Mouse (Mus musculus) kidney, adult 2 months (tissue): ENCODE measurements around the gene Tmtc2. TPM values are rescaled to one million over a fixed set of nuclear protein-coding genes. Genes with fewer than 3 reads are reported as not detected.

ENCODE experiments used
- DNase-seq: peaks from one replicate; pipeline ENCODE4 v3.0.0; 2021
- H3K27ac ChIP-seq: fragments of 200-500 bp; 2 replicates; pipeline ENCODE4 v1.5.1; 2012; ENCODE audit warnings: low read depth, low read length, control low read depth, inconsistent platforms; ENCODE audit not compliant: insufficient read depth
- H3K27me3 ChIP-seq: fragments of 200-500 bp; replicated peaks from 2 replicates; pipeline ENCODE4 v1.6.1; 2012; ENCODE audit warnings: mild to moderate bottlenecking, moderate library complexity, low read length, inconsistent platforms; ENCODE audit not compliant: control insufficient read depth, insufficient read depth
- H3K36me3 ChIP-seq: fragments of 200-500 bp; 2 replicates; pipeline ENCODE4 v1.6.1; 2012; ENCODE audit warnings: mild to moderate bottlenecking, moderate library complexity, low read length, inconsistent platforms; ENCODE audit not compliant: control insufficient read depth, insufficient read depth
- H3K4me1 ChIP-seq: fragments of 200-500 bp; 2 replicates; pipeline ENCODE4 v1.6.1; 2011; ENCODE audit warnings: low read length; ENCODE audit not compliant: control insufficient read depth, insufficient read depth
- H3K4me3 ChIP-seq: fragments of 200-500 bp; 2 replicates; pipeline ENCODE4 v1.5.1; 2011; ENCODE audit warnings: mild to moderate bottlenecking, low read depth, low read length, control low read depth; ENCODE audit not compliant: insufficient read depth
- CTCF ChIP-seq: fragments of 200-500 bp; conservative IDR thresholded peaks from 2 replicates; pipeline ENCODE4 v1.5.1; 2011; ENCODE audit warnings: low read depth, mild to moderate bottlenecking, control low read depth, low read length, moderate library complexity, mixed read lengths; ENCODE audit not compliant: insufficient read depth, insufficient read length
- POLR2A ChIP-seq: fragments of 200-500 bp; IDR thresholded peaks from one replicate; pipeline ENCODE4 v1.6.1; 2011; ENCODE audit warnings: low read depth, low read length, control low read depth
- WGBS: fragments of 180-500 bp; shearing (Covaris S2); methylation state at CpG from one replicate; pipeline ENCODE4 v1.1.7; 2018; 5-methylcytosine and 5-hydroxymethylcytosine counted together
- polyA plus RNA-seq: library from polyadenylated mRNA; depleted of rRNA; stranded (reverse); fragments of >200 nt; gene quantifications from 2 replicates; pipeline ENCODE4 v1.2.3, GENCODE M21; 2012

The Tmtc2 gene
- polyA plus RNA-seq, 1 experiment, result 1.1 TPM

DNA sequence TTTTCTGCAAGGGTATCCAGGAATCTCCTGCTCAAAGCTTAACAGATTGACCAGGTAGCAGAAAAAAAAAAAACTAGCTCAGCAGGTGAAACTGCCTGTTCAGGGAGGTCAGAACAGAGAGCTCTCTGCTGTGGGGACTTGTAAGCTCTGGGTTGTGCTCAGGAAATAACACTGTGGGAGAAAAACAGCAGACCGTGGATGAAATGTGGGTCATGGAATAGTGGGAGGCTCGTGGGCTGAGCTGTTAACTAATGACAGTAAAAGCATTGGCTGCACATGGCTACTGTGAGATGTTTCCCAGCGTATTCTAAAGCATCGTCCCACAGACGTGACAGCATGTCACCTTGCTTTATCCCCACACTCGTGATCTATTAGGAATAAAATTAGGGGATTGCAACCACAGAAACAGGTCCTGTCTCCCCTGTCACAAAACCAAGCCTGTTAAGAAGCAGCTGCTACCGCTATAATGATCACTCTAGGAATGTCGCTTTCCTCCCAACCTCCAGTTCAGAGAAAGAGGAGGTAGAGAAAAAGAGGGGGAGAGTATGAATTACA is 4.1 kb upstream of the Tmtc2 start:
- no peak for DNase-seq
- Histone ChIP-seq H3K4me1 (no peaks in the 10 kb centered on the region; the same call in 1 of the 2 replicates), H3K4me3 (no peak overlapping the region), H3K27ac (no peak overlapping the region), H3K36me3 (no peaks in the 10 kb centered on the region), H3K27me3 (no peaks in the 10 kb centered on the region)
- 23% methylated on average over 8 of the region's 8 CpGs for WGBS
- no peak for TF ChIP-seq POLR2A
- TF ChIP-seq CTCF, result no peak

DNA sequence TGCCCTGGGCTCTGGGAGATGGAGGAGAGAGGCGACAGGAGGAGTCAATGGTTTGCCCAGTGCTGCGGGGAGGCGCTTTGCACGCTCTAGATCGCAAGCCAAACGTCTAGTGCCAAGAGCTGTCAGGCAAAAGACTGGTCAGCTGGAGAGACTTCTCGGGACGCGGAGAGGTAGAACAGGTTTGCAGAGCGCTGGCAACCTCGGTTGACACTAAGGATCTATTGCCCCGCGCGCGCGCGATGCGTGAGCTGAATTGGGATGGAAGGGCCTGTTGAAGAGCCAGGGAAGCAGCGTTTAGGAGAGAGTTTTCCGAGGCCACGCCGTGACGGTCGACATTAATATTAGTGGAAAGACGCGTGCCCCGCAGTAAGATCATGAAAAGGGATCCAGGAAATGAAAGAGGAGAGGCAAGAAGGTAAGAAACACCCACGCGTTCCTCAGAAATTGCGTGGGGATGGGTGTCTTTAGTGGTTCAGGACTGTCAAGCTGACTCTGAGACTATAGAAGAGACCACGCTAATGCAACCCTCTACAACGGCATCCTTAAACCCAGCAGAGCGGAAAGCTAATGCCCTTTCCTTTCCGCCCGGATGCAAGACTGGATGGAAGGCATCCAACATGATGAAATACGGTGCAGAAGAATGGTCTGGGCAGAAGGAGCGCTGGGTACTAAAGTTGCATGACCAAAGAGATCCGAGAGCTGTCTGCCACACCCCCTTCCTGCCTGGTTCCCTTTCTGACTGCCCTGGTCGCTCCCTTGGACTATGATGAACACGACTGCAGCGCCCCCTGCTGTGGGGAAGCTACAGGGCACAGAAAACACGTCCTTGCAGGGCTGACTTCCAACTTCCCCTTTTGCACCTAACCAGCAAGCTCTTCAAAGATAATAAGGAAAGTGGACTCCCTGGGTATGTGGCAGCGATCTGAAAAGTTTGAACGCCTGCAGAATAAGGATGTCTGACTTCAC is 727 bp upstream of the Tmtc2 start:
- Histone ChIP-seq H3K27ac (no peak overlapping the region), H3K4me1 (no peaks in the 10 kb centered on the region; the same call in 1 of the 2 replicates), H3K27me3 (0 out of 2 replicates have a peak, but pooled peaks cover 2% of the 10 kb centered on the region), H3K4me3 (peak overlapping the region; percentile 89), H3K36me3 (no peaks in the 10 kb centered on the region)
- under 1% methylated on average over 44 of the region's 44 CpGs for WGBS
- DNase-seq, result peak; percentile 94
- TF ChIP-seq POLR2A (no peak), CTCF (peak; percentile 98)

DNA sequence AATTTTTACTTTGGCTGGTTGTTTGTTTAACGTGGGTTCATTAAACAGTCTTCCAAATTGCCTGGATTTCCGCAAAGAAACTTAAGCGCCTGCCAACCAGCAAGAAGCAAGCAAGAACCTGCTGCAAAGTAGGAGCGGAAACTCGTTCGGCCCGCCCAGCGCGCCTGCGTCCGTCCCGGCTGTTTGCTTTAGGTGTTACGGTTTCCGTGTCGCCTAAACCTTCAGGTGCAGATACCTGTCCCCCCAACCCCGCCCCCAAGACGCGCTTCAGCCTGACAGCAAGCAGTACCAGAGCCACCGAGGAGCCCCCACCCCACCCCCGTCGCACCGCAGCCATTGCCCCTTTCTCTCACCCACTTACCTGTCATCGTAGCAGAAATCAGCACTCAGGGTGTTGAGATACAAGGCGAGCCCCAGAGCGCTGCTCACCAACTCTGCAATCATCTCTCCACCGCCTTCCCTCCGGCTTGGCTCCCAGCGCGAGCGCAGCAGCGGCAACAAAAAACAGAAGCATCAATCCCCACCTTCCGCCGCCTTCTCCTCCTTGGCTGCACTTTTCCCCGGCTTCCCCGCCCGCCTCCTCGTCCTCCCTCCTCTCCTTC is 844 bp downstream of the Tmtc2 start:
- Histone ChIP-seq H3K4me3 (peak overlapping the region; percentile 89), H3K4me1 (no peaks in the 10 kb centered on the region; the same call in 1 of the 2 replicates), H3K27ac (0 out of 2 replicates have a peak overlapping the region, but pooled peaks have one; percentile 21), H3K36me3 (no peaks in the 10 kb centered on the region), H3K27me3 (0 out of 2 replicates have a peak, but pooled peaks cover 2% of the 10 kb centered on the region)
- peak; percentile 50 for DNase-seq
- 2% methylated on average over 36 of the region's 37 CpGs for WGBS
- TF ChIP-seq CTCF (no peak), POLR2A (no peak)

DNA sequence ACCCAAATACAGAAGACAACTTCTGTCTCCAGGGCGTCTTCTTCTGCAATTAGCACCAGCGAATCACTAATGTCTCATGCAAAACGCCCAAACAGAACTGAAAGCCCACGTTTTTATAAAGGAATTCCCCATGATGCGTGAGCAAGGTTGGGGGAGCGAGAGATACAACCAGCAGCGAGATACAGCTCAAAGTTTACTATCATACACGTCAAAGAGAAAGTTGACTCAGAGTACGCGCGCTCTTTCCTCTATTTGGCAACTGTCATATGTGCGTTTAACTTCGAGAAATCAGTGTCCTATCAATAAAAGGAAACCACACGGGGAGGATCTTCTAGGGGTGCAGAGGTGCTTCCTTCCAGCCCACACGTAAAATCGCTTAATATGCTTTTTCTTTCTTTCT is 1.4 kb downstream of the Tmtc2 start:
- no peak overlapping the region for H3K27ac ChIP-seq

DNA sequence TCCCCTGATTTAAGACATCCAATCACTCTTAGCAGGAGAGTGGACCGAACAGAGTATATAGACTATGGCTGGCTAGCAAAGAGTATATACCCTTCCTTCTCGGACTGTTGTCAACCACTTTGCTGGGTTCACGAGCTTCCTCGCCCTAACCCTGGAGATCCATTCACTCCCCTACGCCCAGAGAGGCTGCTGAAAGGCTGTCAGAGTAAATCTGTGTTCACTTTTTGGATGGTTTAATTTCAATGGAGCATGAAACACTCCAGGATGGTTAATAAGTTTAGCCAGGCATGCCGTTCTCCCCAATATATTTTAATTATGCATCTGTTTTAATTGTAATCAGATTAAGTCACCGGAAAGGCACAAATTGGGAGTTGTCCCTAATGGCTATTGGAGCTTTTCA is 1.9 kb downstream of the Tmtc2 start:
- TF ChIP-seq CTCF (no peak), POLR2A (no peak)
- Histone ChIP-seq H3K4me1 (no peaks in the 10 kb centered on the region), H3K27ac (no peak overlapping the region), H3K27me3 (0 out of 2 replicates have a peak, but pooled peaks cover 2% of the 10 kb centered on the region), H3K36me3 (no peaks in the 10 kb centered on the region), H3K4me3 (no peak overlapping the region)
- DNase-seq, result no peak
- 32% methylated on average over 7 of the region's 7 CpGs for whole genome bisulfite sequencing

More for the DNA sequence above, 1.4 kb downstream of the Tmtc2 start:
- Histone ChIP-seq H3K36me3 (no peaks in the 10 kb centered on the region), H3K4me3 (peak overlapping the region; percentile 47), H3K4me1 (no peaks in the 10 kb centered on the region), H3K27me3 (0 out of 2 replicates have a peak, but pooled peaks cover 2% of the 10 kb centered on the region)
- no peak for TF ChIP-seq POLR2A
- peak; percentile 7 for DNase-seq
- WGBS, result 3% methylated on average over 16 of the region's 16 CpGs

DNA sequence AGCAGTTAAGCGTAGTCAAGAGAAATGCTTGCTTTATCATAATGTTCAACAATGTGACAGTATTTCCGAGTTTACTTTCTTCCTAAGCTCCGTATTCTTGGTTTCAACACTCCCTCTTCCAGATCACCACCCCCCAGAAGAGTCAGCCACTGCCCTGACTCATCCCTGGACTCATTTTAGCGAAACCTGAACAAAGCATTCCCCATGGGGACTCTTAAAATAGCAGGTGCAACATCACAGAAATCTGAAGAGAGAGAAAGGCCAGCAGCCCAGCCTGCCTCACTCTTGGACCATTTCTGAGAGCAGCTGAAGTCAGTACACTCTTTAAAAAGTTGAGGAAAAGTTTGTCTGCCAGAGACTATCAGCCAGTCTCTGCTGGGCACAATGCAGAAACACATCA is 2.4 kb downstream of the Tmtc2 start:
- whole genome bisulfite sequencing, result 57% methylated on average over 4 of the region's 4 CpGs
- Histone ChIP-seq H3K4me3 (no peak overlapping the region), H3K36me3 (no peaks in the 10 kb centered on the region), H3K4me1 (no peaks in the 10 kb centered on the region), H3K27ac (no peak overlapping the region), H3K27me3 (0 out of 2 replicates have a peak, but pooled peaks cover 2% of the 10 kb centered on the region)
- no peak for DNase-seq
- TF ChIP-seq CTCF (no peak), POLR2A (no peak)
